Mouse (Mus musculus): ENCODE results near the gene Tmem59. TPM values are rescaled to one million over a fixed set of nuclear protein-coding genes. Genes with fewer than 3 reads are reported as not detected.

Gene Tmem59
- polyA plus RNA-seq, 1 experiment = 142 TPM

DNA sequence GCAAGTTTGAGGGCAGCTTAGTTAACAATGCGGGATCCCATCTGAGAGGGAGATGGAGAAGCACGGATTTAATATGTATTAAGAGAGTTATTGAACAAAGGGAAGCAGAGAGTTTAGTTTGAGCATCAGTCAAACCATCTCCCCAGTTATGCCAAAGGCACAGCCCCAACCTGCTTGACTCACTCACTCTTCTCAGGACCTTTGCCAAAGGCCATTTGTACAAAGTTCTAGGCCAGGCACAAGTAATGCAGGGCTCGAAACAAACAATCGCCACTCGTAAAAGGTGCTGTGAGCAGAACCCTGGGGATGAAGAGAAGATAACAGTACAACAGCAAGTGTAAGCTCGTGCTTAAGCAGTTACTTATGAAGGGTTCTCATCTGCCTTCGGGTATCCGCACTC lies 25.6 kb upstream of the Tmem59 start:
- peaks cover 17% of the 10 kb centered on the region for H3K36me3 ChIP-seq (ENCODE audit: control insufficient read depth, insufficient read depth)
- H3K79me2 ChIP-seq (ENCODE audit: control insufficient read depth, insufficient read depth) = no peaks in the 10 kb centered on the region
- H3ac ChIP-seq (ENCODE audit: control insufficient read depth, insufficient read length, low read depth) = no peak overlapping the region
- no peaks in the 10 kb centered on the region for H3K79me3 ChIP-seq (ENCODE audit: low read depth)
- H3K4me3 ChIP-seq (ENCODE audit: insufficient read depth, poor library complexity, severe bottlenecking) = no peak overlapping the region
- TF ChIP-seq USF1 (IDR thresholded peaks at IDR 0.05; ENCODE audit: low read depth) (no peak), CTCF (IDR thresholded peaks at IDR 0.05; ENCODE audit: control insufficient read depth, insufficient read depth, insufficient read length) (no peak), FOSL1 (IDR thresholded peaks at IDR 0.05; ENCODE audit: insufficient read depth, low read length, poor library complexity, severe bottlenecking) (no peak), MAX (IDR thresholded peaks at IDR 0.05) (no peak), CEBPB (IDR thresholded peaks at IDR 0.05; ENCODE audit: low read depth) (no peak), MYOD1 (IDR thresholded peaks at IDR 0.05; ENCODE audit: control insufficient read depth, insufficient read length, low read depth) (no peak), MYOG (IDR thresholded peaks at IDR 0.05; ENCODE audit: control insufficient read depth, extremely low read depth, insufficient read length) (no peak)
- no peaks in the 10 kb centered on the region for H3K27me3 ChIP-seq (ENCODE audit: control insufficient read depth, insufficient read depth, insufficient read length)

DNA sequence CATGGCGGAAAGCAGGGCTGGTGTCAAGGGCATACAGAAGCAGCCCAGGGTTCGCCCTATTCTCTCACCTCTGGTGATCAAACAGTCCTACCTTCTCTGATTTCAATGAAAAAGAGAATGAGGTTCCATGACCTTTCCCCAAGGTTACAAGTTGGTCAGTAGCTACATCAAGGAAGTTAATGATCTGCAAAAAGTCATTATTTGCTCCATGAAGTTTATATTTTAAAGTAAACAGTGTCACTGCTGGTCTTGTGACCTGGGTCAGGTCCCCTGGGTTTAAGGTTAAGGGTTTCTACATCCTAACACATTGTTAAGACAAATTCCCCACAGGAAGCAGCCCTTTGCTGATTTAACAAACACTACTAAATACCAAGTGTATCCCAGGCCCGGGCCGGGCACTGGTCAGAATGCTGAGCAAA lies 21.2 kb upstream of the Tmem59 start:
- TF ChIP-seq MYOG (IDR thresholded peaks at IDR 0.05; ENCODE audit: control insufficient read depth, extremely low read depth, insufficient read length) = no peak
- no peak for TF ChIP-seq MAX (IDR thresholded peaks at IDR 0.05)
- no peak for TF ChIP-seq CTCF (IDR thresholded peaks at IDR 0.05; ENCODE audit: control insufficient read depth, insufficient read depth, insufficient read length)
- TF ChIP-seq FOSL1 (IDR thresholded peaks at IDR 0.05; ENCODE audit: insufficient read depth, low read length, poor library complexity, severe bottlenecking) = no peak
- no peak for TF ChIP-seq CEBPB (IDR thresholded peaks at IDR 0.05; ENCODE audit: low read depth)
- no peak for TF ChIP-seq MYOD1 (IDR thresholded peaks at IDR 0.05; ENCODE audit: control insufficient read depth, insufficient read length, low read depth)
- no peak for TF ChIP-seq USF1 (IDR thresholded peaks at IDR 0.05; ENCODE audit: low read depth)
- Histone ChIP-seq H3ac (ENCODE audit: control insufficient read depth, insufficient read length, low read depth) (no peak overlapping the region), H3K36me3 (ENCODE audit: control insufficient read depth, insufficient read depth) (peaks cover 22% of the 10 kb centered on the region), H3K79me2 (ENCODE audit: control insufficient read depth, insufficient read depth) (no peaks in the 10 kb centered on the region), H3K27me3 (ENCODE audit: control insufficient read depth, insufficient read depth, insufficient read length) (no peaks in the 10 kb centered on the region), H3K4me3 (ENCODE audit: insufficient read depth, poor library complexity, severe bottlenecking) (no peak overlapping the region), H3K79me3 (ENCODE audit: low read depth) (no peaks in the 10 kb centered on the region)

DNA sequence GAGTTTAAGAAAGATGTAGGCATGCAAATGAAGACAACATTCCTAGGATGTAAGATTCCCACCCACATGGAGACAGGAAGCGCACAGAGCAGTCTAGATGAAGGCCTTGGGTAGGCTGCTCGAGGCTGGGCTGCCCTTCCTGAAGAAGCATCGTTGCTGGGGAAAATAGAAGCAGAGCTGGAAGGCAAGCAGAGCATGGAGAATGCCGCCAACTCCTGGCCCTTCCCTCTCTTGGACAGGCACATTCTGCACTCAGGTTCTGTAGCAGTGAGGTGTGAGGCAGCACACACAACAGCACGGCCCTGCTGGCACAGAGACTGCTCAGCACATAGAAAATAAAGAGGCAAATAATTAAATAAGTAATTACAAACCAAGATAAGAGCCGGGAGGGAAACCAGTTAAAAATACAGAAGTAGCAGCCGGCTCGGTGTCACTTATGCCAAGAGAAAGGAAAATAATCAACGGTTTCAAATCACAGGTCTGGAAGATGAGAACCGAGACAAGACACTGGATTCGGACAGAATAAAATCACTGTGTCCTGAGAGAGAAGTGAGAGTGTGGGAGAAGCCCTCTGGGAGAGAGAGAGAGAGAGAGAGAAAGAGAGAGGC lies 18.9 kb upstream of the Tmem59 start:
- no peak overlapping the region for H3K4me3 ChIP-seq (ENCODE audit: insufficient read depth, poor library complexity, severe bottlenecking)
- H3K79me3 ChIP-seq (ENCODE audit: low read depth) = no peaks in the 10 kb centered on the region
- H3K79me2 ChIP-seq (ENCODE audit: control insufficient read depth, insufficient read depth) = no peaks in the 10 kb centered on the region
- no peak overlapping the region for H3ac ChIP-seq (ENCODE audit: control insufficient read depth, insufficient read length, low read depth)
- TF ChIP-seq MYOG (IDR thresholded peaks at IDR 0.05; ENCODE audit: control insufficient read depth, extremely low read depth, insufficient read length) = no peak
- TF ChIP-seq CTCF (IDR thresholded peaks at IDR 0.05; ENCODE audit: control insufficient read depth, insufficient read depth, insufficient read length) = no peak
- no peak for TF ChIP-seq FOSL1 (IDR thresholded peaks at IDR 0.05; ENCODE audit: insufficient read depth, low read length, poor library complexity, severe bottlenecking)
- TF ChIP-seq MAX (IDR thresholded peaks at IDR 0.05) = no peak
- TF ChIP-seq MYOD1 (IDR thresholded peaks at IDR 0.05; ENCODE audit: control insufficient read depth, insufficient read length, low read depth) = no peak
- no peak for TF ChIP-seq CEBPB (IDR thresholded peaks at IDR 0.05; ENCODE audit: low read depth)
- TF ChIP-seq USF1 (IDR thresholded peaks at IDR 0.05; ENCODE audit: low read depth) = no peak
- no peaks in the 10 kb centered on the region for H3K27me3 ChIP-seq (ENCODE audit: control insufficient read depth, insufficient read depth, insufficient read length)
- peaks cover 26% of the 10 kb centered on the region for H3K36me3 ChIP-seq (ENCODE audit: control insufficient read depth, insufficient read depth)

DNA sequence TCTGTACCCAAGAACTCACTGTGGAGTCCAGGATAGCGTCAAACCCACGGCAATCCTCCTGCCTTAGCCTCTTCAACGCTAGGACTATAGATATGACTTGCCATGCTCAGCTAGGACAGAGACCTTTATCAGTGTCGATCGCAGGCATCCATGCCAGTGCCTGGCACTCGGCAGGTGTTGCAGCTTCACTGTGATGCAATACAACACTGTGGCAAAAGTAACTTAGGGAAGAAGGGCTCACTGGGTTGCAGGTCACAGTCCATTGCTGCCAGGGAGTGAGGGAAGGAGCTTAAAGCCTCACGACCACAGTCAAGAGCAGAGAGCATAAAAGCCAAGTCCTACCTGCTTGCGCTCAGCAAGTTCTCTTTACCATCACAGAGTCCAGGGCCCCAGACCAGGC lies 18.0 kb upstream of the Tmem59 start:
- no peak for TF ChIP-seq USF1 (IDR thresholded peaks at IDR 0.05; ENCODE audit: low read depth)
- TF ChIP-seq CTCF (IDR thresholded peaks at IDR 0.05; ENCODE audit: control insufficient read depth, insufficient read depth, insufficient read length) = no peak
- Histone ChIP-seq H3K27me3 (ENCODE audit: control insufficient read depth, insufficient read depth, insufficient read length) (no peaks in the 10 kb centered on the region), H3K36me3 (ENCODE audit: control insufficient read depth, insufficient read depth) (peaks cover 33% of the 10 kb centered on the region), H3K4me3 (ENCODE audit: insufficient read depth, poor library complexity, severe bottlenecking) (no peak overlapping the region), H3K79me2 (ENCODE audit: control insufficient read depth, insufficient read depth) (no peaks in the 10 kb centered on the region), H3K79me3 (ENCODE audit: low read depth) (no peaks in the 10 kb centered on the region), H3ac (ENCODE audit: control insufficient read depth, insufficient read length, low read depth) (no peak overlapping the region)

DNA sequence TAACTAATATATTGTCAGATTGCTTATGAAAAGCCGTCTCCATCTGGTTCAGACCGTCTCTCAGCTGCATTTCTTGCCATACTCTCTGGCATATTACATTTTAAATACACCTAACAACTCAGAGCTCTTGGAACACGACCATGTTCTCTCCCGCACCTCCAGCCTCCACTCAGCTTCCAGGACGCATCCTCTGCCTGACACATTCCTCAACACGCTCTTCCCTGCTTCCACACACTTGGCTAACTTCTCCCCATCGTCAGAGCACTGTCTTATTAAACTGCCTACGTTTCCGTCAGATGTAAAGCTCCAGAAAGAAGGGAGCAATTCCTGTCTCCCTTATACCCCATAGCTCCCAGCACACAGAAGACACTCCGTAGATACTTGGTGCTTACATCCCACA lies 14.9 kb upstream of the Tmem59 start:
- H3K36me3 ChIP-seq (ENCODE audit: control insufficient read depth, insufficient read depth) = peaks cover 19% of the 10 kb centered on the region
- TF ChIP-seq MAX (IDR thresholded peaks at IDR 0.05) (no peak), CTCF (IDR thresholded peaks at IDR 0.05; ENCODE audit: control insufficient read depth, insufficient read depth, insufficient read length) (no peak), FOSL1 (IDR thresholded peaks at IDR 0.05; ENCODE audit: insufficient read depth, low read length, poor library complexity, severe bottlenecking) (no peak), CEBPB (IDR thresholded peaks at IDR 0.05; ENCODE audit: low read depth) (no peak), MYOD1 (IDR thresholded peaks at IDR 0.05; ENCODE audit: control insufficient read depth, insufficient read length, low read depth) (no peak), MYOG (IDR thresholded peaks at IDR 0.05; ENCODE audit: control insufficient read depth, extremely low read depth, insufficient read length) (no peak), USF1 (IDR thresholded peaks at IDR 0.05; ENCODE audit: low read depth) (no peak)
- no peaks in the 10 kb centered on the region for H3K79me2 ChIP-seq (ENCODE audit: control insufficient read depth, insufficient read depth)

More for the DNA sequence above, 14.9 kb upstream of the Tmem59 start:
- Histone ChIP-seq H3K27me3 (ENCODE audit: control insufficient read depth, insufficient read depth, insufficient read length) (no peaks in the 10 kb centered on the region), H3K4me3 (ENCODE audit: insufficient read depth, poor library complexity, severe bottlenecking) (no peak overlapping the region), H3K79me3 (ENCODE audit: low read depth) (no peaks in the 10 kb centered on the region), H3ac (ENCODE audit: control insufficient read depth, insufficient read length, low read depth) (no peak overlapping the region)
